Mouse (Mus musculus) frontal cortex, adult 2 months (tissue): Measurements from ENCODE around the gene Setd3. TPM values are rescaled to one million over a fixed set of nuclear protein-coding genes. Genes with fewer than 3 reads are reported as not detected.

ENCODE experiments used
- DNase-seq, 2 experiments: peaks; one replicate each; pipeline ENCODE4 v3.0.0; 2022; ENCODE audit warnings: low spot score in 1 of 2; ENCODE audit errors: extremely low spot score in 1 of 2
- polyA plus RNA-seq: library from polyadenylated mRNA; depleted of rRNA; stranded (reverse); fragments of >200 nt; gene quantifications from 2 replicates; pipeline ENCODE4 v1.2.3, GENCODE M21; 2012

Gene Setd3
- polyA plus RNA-seq, 1 experiment, result 117 TPM

GRCm38 (mm10) chr12:108204978-108205377 lies 25.9 kb upstream of the Setd3 start:
- no peak for DNase-seq

- no peak for DNase-seq
These were observed 24.8 kb upstream of the Setd3 start for GRCm38 (mm10) chr12:108203895-108204294.

GRCm38 (mm10) chr12:108200094-108200493 lies 21.0 kb upstream of the Setd3 start:
- DNase-seq, result peak in 1 of 2 experiments; percentile 38

GRCm38 (mm10) chr12:108198447-108198846 lies 19.3 kb upstream of the Setd3 start:
- no peak for DNase-seq

GRCm38 (mm10) chr12:108195761-108196160 lies 16.6 kb upstream of the Setd3 start:
- no peak for DNase-seq

- DNase-seq, result peak in 1 of 2 experiments; percentile 68
These were observed 14.8 kb upstream of the Setd3 start for GRCm38 (mm10) chr12:108193878-108194277.

- no peak for DNase-seq
These were observed 8.5 kb upstream of the Setd3 start for GRCm38 (mm10) chr12:108187541-108188091.

- DNase-seq, result no peak
These were observed 2.6 kb upstream of the Setd3 start for GRCm38 (mm10) chr12:108181716-108182115.

- peak; percentile 99 for DNase-seq
These were observed 480 bp upstream of the Setd3 start, which contains the start of gene Ccnk for GRCm38 (mm10) chr12:108179321-108180266. Gene Ccnk, plus strand, starts transcription at chr12:108179579.

GRCm38 (mm10) chr12:108178331-108179245 lies 526 bp downstream of the Setd3 start:
- peak in 1 of 2 experiments; percentile 72 for DNase-seq

- no peak for DNase-seq
These were observed 2.7 kb downstream of the Setd3 start for GRCm38 (mm10) chr12:108176366-108176765.

- DNase-seq, result no peak
These were observed 4.3 kb downstream of the Setd3 start for GRCm38 (mm10) chr12:108174606-108175505.

- no peak for DNase-seq
These were observed 6.5 kb downstream of the Setd3 start for GRCm38 (mm10) chr12:108172639-108173038.

GRCm38 (mm10) chr12:108171336-108171735 lies 7.8 kb downstream of the Setd3 start:
- no peak for DNase-seq

- no peak for DNase-seq
These were observed 8.6 kb downstream of the Setd3 start for GRCm38 (mm10) chr12:108170467-108170866.

GRCm38 (mm10) chr12:108168909-108169308 lies 10.2 kb downstream of the Setd3 start:
- DNase-seq, result no peak

- no peak for DNase-seq
These were observed 15.4 kb downstream of the Setd3 start for GRCm38 (mm10) chr12:108163706-108164105.

- DNase-seq, result peak in 1 of 2 experiments; percentile 38
These were observed 17.1 kb downstream of the Setd3 start for GRCm38 (mm10) chr12:108162036-108162435.

GRCm38 (mm10) chr12:108159863-108160262 lies 19.3 kb downstream of the Setd3 start:
- no peak for DNase-seq

GRCm38 (mm10) chr12:108152743-108153142 lies 26.4 kb downstream of the Setd3 start:
- DNase-seq, result peak in 1 of 2 experiments; percentile 22
